Mouse (Mus musculus) liver, embryonic 14.5 days (tissue): Measurements from ENCODE around the gene Sumo2.

Experiments used
- CTCF ChIP-seq: IDR thresholded peaks from 2 replicates; pipeline ENCODE4 v1.5.1; 2016; ENCODE audit warnings: antibody characterized with exemption, low read depth, control low read depth
- EP300 ChIP-seq: IDR thresholded peaks from 2 replicates; pipeline ENCODE4 v1.6.1; 2016; ENCODE audit warnings: antibody characterized with exemption, low read depth

DNA sequence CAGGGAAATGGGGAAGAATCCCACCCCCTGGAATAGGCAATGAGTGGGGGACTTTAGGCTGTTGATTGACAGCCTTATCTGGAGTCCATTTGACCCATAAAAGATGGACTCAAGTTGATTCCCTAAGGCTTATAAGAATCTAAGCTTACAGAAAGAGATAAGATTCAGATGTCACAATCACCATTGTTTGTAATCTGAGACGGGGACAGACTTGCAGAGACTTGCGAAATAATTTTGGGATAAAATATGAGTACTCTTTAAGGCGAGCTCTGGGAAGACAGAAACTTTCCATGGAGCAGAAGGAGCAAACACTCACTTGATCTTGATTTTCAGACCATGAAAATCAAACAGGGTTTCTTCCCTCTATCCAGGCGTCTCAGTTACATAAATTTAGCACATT, 7.5 kb upstream of the Sumo2 start:
- TF ChIP-seq CTCF = no peak
- no peak for TF ChIP-seq EP300
